Mouse (Mus musculus) kidney, embryonic 16.5 days (tissue): ENCODE data around the gene Dop1a. TPM values are rescaled to one million over a fixed set of nuclear protein-coding genes. Genes with fewer than 3 reads are reported as not detected.
A peak's percentile ranks its signal among the peaks of the same experiment; 100 is the strongest.

Experiments used
- ATAC-seq: fragments of 200-750 bp; cut with Nextera tagmentation; 2 replicates; pipeline ENCODE4 v1.8.0; 2017; ENCODE audit warnings: moderate TSS enrichment; ENCODE audit not compliant: low FRiP score, low TSS enrichment
- H3K27ac ChIP-seq: fragments of 300-500 bp; sonication (generic); 2 replicates; pipeline ENCODE4 v1.5.1; 2014; ENCODE audit warnings: low read length
- H3K27me3 ChIP-seq: fragments of 300-500 bp; sonication (generic); 2 replicates; pipeline ENCODE4 v1.6.1; 2014; ENCODE audit warnings: low read length, control low read depth, mixed read lengths; ENCODE audit not compliant: insufficient read depth
- H3K36me3 ChIP-seq: fragments of 300-500 bp; sonication (generic); 2 replicates; pipeline ENCODE4 v1.6.1; 2014; ENCODE audit warnings: low read length, control low read depth, mixed read lengths; ENCODE audit not compliant: insufficient read depth
- H3K4me1 ChIP-seq: fragments of 300-500 bp; sonication (generic); 2 replicates; pipeline ENCODE4 v1.6.1; 2014; ENCODE audit warnings: low read length, control low read depth, mixed read lengths; ENCODE audit not compliant: insufficient read depth
- H3K4me2 ChIP-seq: fragments of 300-500 bp; sonication (generic); replicated peaks from 2 replicates; pipeline ENCODE4 v1.6.1; 2014; ENCODE audit warnings: low read depth, low read length
- H3K4me3 ChIP-seq: fragments of 300-500 bp; sonication (generic); 2 replicates; pipeline ENCODE4 v1.5.1; 2014; ENCODE audit warnings: mild to moderate bottlenecking, low read length
- H3K9ac ChIP-seq: fragments of 300-500 bp; sonication (generic); replicated peaks from 2 replicates; pipeline ENCODE4 v1.6.1; 2014; ENCODE audit warnings: low read length
- H3K9me3 ChIP-seq: fragments of 300-500 bp; sonication (generic); 2 replicates; pipeline ENCODE4 v1.6.1; 2016; ENCODE audit warnings: low read length, control low read depth
- WGBS: fragments of 180-500 bp; shearing (Covaris S2); extraction: QIAGEN DNeasy Blood & Tissue Kit; methylation state at CpG from one replicate; pipeline ENCODE4 v1.1.7; 2014; 5-methylcytosine and 5-hydroxymethylcytosine counted together
- polyA plus RNA-seq: library from polyadenylated mRNA; unstranded; fragments of >200 nt; fragmentation: Nextera tagmentation; extraction: Ambion mirVana; gene quantifications from 2 replicates; pipeline ENCODE4 v1.2.1, GENCODE M21; 2015

Dop1a gene
- polyA plus RNA-seq, 1 experiment from 2014 or later = 10.9 TPM

DNA sequence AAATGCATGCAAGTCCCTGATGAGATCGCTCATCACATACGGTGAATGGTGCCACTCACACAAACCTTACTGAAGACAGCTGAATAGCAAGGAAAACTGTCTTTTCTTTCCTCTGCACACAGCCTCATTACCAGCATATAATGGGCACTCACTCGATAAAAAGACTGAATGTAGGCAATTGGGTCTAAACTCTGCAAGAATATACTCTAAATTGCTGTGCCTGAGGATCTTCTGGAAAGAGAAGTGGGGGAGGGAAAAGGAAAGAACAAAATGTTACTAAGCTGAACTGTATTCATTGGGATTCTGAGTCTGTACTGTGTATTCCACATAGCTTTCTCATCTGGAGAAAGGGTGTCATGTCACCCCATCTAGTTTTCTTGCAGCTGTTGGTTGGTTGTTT, 76.5 kb downstream of the Dop1a start:
- H3K27me3 ChIP-seq = no peaks in the 10 kb centered on the region
- H3K4me2 ChIP-seq = no peak overlapping the region
- H3K9ac ChIP-seq = no peak overlapping the region
- H3K27ac ChIP-seq = no peak overlapping the region
- no peaks in the 10 kb centered on the region for H3K4me1 ChIP-seq
- H3K36me3 ChIP-seq = peaks cover 35% of the 10 kb centered on the region
- ATAC-seq = no peak
- H3K9me3 ChIP-seq = no peaks in the 10 kb centered on the region
- no peak overlapping the region for H3K4me3 ChIP-seq
- WGBS = 95% methylated on average over 3 of the region's 3 CpGs

DNA sequence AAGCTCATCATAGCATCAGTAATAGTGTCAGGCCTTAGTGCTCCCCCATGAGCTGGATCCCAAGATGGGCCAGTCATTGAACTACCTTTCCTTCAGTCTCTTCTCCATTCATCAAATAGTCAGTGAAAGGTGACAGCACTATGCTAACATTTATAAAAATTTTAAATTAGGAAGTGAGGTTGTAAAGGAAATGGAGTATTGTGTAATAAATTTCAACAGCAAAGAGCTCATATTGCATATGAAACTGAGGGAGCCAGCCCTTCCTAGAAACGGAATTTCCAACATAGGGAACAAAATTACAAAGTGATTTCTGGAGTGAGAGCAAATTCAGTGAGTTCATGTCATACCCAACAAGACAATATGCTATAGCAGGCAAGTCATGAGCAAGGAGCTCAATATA, 77.6 kb downstream of the Dop1a start:
- peaks cover 39% of the 10 kb centered on the region for H3K36me3 ChIP-seq
- no peaks in the 10 kb centered on the region for H3K9me3 ChIP-seq
- H3K4me3 ChIP-seq = no peak overlapping the region
- 65% methylated on average over 1 of the region's 1 CpGs for WGBS
- H3K4me2 ChIP-seq = no peak overlapping the region
- no peak for ATAC-seq
- H3K9ac ChIP-seq = no peak overlapping the region
- H3K27me3 ChIP-seq = no peaks in the 10 kb centered on the region
- no peaks in the 10 kb centered on the region for H3K4me1 ChIP-seq
- H3K27ac ChIP-seq = no peak overlapping the region

GRCm38 (mm10) chr9:86549637-86550162, 82.7 kb downstream of the Dop1a start:
- Histone ChIP-seq H3K4me3 (no peak overlapping the region), H3K9ac (no peak overlapping the region), H3K27ac (no peak overlapping the region), H3K36me3 (peaks cover 38% of the 10 kb centered on the region; the same call in 1 of the 2 replicates), H3K27me3 (no peaks in the 10 kb centered on the region), H3K4me1 (no peaks in the 10 kb centered on the region), H3K4me2 (no peak overlapping the region), H3K9me3 (no peaks in the 10 kb centered on the region)
- peak; percentile 81 for ATAC-seq
- WGBS = 86% methylated on average over 5 of the region's 5 CpGs

GRCm38 (mm10) chr9:86550717-86551116, 83.8 kb downstream of the Dop1a start:
- WGBS = 86% methylated on average over 3 of the region's 3 CpGs
- no peaks in the 10 kb centered on the region for H3K4me1 ChIP-seq
- H3K4me2 ChIP-seq = no peak overlapping the region
- H3K36me3 ChIP-seq = peaks cover 38% of the 10 kb centered on the region; the same call in 1 of the 2 replicates
- no peak overlapping the region for H3K4me3 ChIP-seq
- no peak overlapping the region for H3K27ac ChIP-seq
- H3K9ac ChIP-seq = no peak overlapping the region
- H3K27me3 ChIP-seq = no peaks in the 10 kb centered on the region
- H3K9me3 ChIP-seq = no peaks in the 10 kb centered on the region
- ATAC-seq = no peak

DNA sequence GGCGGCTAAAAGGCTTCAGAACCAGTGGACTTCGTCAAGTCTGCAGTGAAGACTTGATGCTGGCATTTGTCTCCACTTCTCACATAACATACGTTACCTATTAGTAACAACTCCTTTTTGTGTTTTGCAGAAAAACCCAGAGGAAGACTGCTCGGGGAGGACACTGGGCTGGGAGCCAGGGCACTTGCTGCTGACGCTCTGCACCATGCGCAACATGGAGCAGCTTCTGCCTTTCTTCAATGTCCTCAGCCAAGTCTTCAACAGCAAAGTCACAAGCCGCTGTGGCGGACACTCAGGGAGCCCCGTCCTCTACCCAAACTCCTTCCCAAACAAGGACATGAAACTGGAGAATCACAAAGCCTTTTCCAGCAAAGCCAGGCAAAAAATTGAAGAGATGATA, 86.9 kb downstream of the Dop1a start:
- 90% methylated on average over 9 of the region's 9 CpGs for WGBS

DNA sequence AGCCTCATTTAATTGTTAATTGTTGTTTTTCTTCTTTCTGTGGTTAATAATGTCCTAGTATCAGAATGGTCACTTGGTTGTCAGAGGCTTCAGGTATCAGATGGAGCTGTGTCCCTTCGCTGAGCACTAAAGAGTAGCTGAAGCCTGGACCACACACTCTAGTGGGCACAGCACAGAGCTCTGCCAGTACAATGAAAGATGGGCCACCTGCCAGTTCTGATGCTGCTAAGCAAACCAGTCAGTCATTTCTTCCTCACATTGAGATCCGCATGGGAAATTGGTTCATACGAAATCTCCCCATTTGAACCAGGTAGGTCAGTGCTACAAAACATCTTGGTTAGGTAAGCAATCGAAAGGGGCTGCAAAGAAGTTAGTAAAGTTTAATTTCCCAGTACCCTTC, 87.7 kb downstream of the Dop1a start:
- Histone ChIP-seq H3K27me3 (no peaks in the 10 kb centered on the region), H3K9me3 (no peaks in the 10 kb centered on the region), H3K4me2 (no peak overlapping the region), H3K27ac (no peak overlapping the region), H3K36me3 (peaks cover 55% of the 10 kb centered on the region), H3K4me3 (no peak overlapping the region), H3K4me1 (no peaks in the 10 kb centered on the region), H3K9ac (no peak overlapping the region)
- WGBS = 91% methylated on average over 4 of the region's 4 CpGs
- ATAC-seq = no peak

More for the DNA sequence above, 86.9 kb downstream of the Dop1a start:
- Histone ChIP-seq H3K27me3 (no peaks in the 10 kb centered on the region), H3K9ac (no peak overlapping the region), H3K4me1 (no peaks in the 10 kb centered on the region), H3K4me3 (no peak overlapping the region), H3K27ac (no peak overlapping the region), H3K36me3 (peaks cover 49% of the 10 kb centered on the region), H3K9me3 (no peaks in the 10 kb centered on the region), H3K4me2 (no peak overlapping the region)
- no peak for ATAC-seq

DNA sequence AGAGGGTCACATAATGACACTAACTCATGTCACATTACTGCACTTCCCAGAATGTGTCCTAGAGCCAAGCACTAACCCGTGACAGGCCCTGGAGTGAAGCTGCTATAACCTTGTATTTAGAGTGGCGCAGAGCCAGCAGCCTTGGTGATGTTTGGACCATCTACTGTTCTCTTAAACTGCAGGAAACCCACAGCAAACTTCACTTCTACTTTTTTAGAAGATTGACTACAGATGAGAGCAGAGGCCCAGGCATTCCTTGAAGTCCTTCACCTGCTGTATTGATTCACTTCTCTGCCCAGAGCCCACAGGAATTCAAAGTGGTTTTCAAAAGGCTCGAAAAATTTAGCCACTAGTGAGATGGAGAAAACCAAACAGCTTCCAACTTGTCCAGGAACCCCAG, 93.6 kb downstream of the Dop1a start:
- Histone ChIP-seq H3K9me3 (no peaks in the 10 kb centered on the region), H3K4me1 (no peaks in the 10 kb centered on the region), H3K27ac (no peak overlapping the region), H3K4me2 (no peak overlapping the region), H3K36me3 (peaks cover 64% of the 10 kb centered on the region), H3K4me3 (no peak overlapping the region), H3K27me3 (no peaks in the 10 kb centered on the region), H3K9ac (no peak overlapping the region)
- ATAC-seq = no peak
- WGBS = 61% methylated on average over 3 of the region's 3 CpGs

- no peaks in the 10 kb centered on the region for H3K27me3 ChIP-seq
- H3K36me3 ChIP-seq = peaks cover 22% of the 10 kb centered on the region
- H3K9me3 ChIP-seq = no peaks in the 10 kb centered on the region
- no peak overlapping the region for H3K4me2 ChIP-seq
- peaks cover 9% of the 10 kb centered on the region for H3K4me1 ChIP-seq
- H3K27ac ChIP-seq = no peak overlapping the region
- 74% methylated on average over 3 of the region's 3 CpGs for WGBS
- ATAC-seq = no peak
- H3K4me3 ChIP-seq = no peak overlapping the region
- no peak overlapping the region for H3K9ac ChIP-seq
Observed at GRCm38 (mm10) chr9:86569314-86569910, 102.5 kb downstream of the Dop1a start.

DNA sequence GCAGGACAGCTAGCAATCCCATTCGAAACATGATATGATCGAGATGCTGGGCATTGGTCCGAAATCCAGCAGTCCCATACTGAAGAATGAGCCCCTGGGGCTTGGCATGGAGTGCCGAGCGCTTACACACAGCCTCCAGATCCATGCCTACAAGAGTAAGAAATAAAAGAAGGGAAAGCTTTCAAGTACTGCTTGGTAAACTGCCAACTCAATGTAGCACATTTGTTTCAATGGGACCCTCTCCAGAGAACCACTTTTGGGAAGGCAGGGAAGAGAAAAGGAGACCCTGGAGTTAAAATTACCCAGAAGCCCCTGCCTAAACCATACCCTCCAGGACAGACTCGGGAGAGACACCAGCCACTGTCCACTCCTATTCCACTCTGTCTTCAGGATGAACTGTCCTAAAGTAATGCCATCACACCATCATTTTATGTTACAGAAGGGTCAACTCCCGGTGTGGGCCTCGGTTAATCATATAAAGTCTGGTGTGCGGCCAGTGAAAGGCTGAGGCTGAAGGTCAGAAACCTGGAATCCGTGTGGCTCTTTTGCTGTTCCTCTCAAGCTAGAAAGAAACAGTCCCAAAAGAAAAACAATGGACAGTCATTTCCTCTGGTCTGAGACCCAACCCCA, 103.4 kb downstream of the Dop1a start:
- Histone ChIP-seq H3K27ac (no peak overlapping the region), H3K4me1 (peaks cover 9% of the 10 kb centered on the region), H3K9ac (no peak overlapping the region), H3K9me3 (no peaks in the 10 kb centered on the region), H3K36me3 (peaks cover 13% of the 10 kb centered on the region), H3K27me3 (no peaks in the 10 kb centered on the region), H3K4me2 (peak overlapping the region; percentile 93), H3K4me3 (peak overlapping the region; percentile 87)
- 69% methylated on average over 10 of the region's 10 CpGs for WGBS
- ATAC-seq = no peak

DNA sequence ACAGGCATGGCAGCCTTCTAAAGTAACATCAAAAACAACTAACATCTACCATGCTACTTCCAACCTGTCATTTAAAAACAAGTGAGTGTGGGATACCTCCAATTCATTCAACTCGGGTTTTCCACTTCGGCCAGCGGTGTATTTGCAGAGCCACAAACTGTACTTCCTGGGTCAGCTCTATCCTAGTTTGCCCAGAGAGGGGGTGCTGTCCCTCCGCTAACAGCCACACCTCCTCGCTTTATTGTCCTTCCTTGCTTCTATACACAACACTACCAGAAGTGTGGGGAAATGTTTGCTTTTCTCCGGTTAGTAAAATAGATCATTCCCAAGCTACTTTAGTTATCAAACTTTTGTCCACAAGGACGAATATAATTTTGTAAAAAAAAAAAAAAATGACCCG, 104.0 kb downstream of the Dop1a start:
- peaks cover 9% of the 10 kb centered on the region for H3K4me1 ChIP-seq
- H3K27me3 ChIP-seq = no peaks in the 10 kb centered on the region
- H3K36me3 ChIP-seq = peaks cover 11% of the 10 kb centered on the region; the same call in 1 of the 2 replicates
- no peak overlapping the region for H3K27ac ChIP-seq
- H3K4me2 ChIP-seq = peak overlapping the region; percentile 93
- no peaks in the 10 kb centered on the region for H3K9me3 ChIP-seq
- H3K9ac ChIP-seq = peak overlapping the region; percentile 84
- peak overlapping the region; percentile 87 for H3K4me3 ChIP-seq
- 7% methylated on average over 8 of the region's 8 CpGs for WGBS
- 0 out of 2 replicates have a peak, but pooled peaks have one; percentile 17 for ATAC-seq
